Mouse (Mus musculus) MEL (cell line): ENCODE results near the gene Gpr61. TPM values are rescaled to one million over a fixed set of nuclear protein-coding genes. Genes with fewer than 3 reads are reported as not detected.

Experiments
- DNase-seq: peaks from one replicate; pipeline ENCODE4 v3.0.0; 2011; ENCODE audit warnings: low read depth, low spot score
- H3K27ac ChIP-seq: 2 replicates; pipeline ENCODE4 v1.5.1; 2012; ENCODE audit warnings: low read depth, mild to moderate bottlenecking, control low read depth, low read length, moderate library complexity; ENCODE audit not compliant: control insufficient read depth
- H3K27me3 ChIP-seq, 2 experiments: fragments of 150-350 bp in 1 of 2; sonication (generic) in 1 of 2; 2 replicates each; pipeline ENCODE4 v1.6.1; 2012; ENCODE audit warnings: low read length in 2 of 2, mild to moderate bottlenecking in 2 of 2, improper control_type of control experiment in 1 of 2, moderate library complexity in 1 of 2; ENCODE audit not compliant: insufficient read depth in 2 of 2, control insufficient read depth in 1 of 2
- H3K36me3 ChIP-seq, 2 experiments: 2 replicates each; pipeline ENCODE4 v1.6.1; 2012 to 2014; ENCODE audit warnings: low read length in 2 of 2, improper control_type of control experiment in 1 of 2, inconsistent platforms in 1 of 2, mild to moderate bottlenecking in 1 of 2; ENCODE audit not compliant: insufficient read depth in 2 of 2, control insufficient read depth in 1 of 2
- H3K4me1 ChIP-seq, 2 experiments: fragments of 150-350 bp in 1 of 2; sonication (generic) in 1 of 2; 2 replicates each; pipeline ENCODE4 v1.6.1; 2012; ENCODE audit warnings: low read length in 2 of 2, improper control_type of control experiment in 1 of 2, mild to moderate bottlenecking in 1 of 2; ENCODE audit not compliant: insufficient read depth in 2 of 2, control insufficient read depth in 1 of 2
- H3K4me3 ChIP-seq, 2 experiments: fragments of 150-350 bp in 1 of 2; sonication (generic) in 1 of 2; 2 replicates each; pipeline ENCODE4 v1.5.1; 2012; ENCODE audit warnings: low read depth in 2 of 2, low read length in 2 of 2, mild to moderate bottlenecking in 2 of 2, moderate library complexity in 2 of 2, control low read depth in 1 of 2, improper control_type of control experiment in 1 of 2; ENCODE audit not compliant: control insufficient read depth in 1 of 2, insufficient read depth in 1 of 2
- H3K79me2 ChIP-seq: 2 replicates; pipeline ENCODE4 v1.6.1; 2012; ENCODE audit warnings: mild to moderate bottlenecking, low read length, moderate library complexity; ENCODE audit not compliant: control insufficient read depth, poor library complexity, insufficient read depth
- H3K9ac ChIP-seq: 2 replicates; pipeline ENCODE4 v1.6.1; 2012; ENCODE audit warnings: low read depth, mild to moderate bottlenecking, control low read depth, low read length, moderate library complexity; ENCODE audit not compliant: control insufficient read depth, poor library complexity, severe bottlenecking
- H3K9me3 ChIP-seq: fragments of 150-350 bp; sonication (generic); replicated peaks from 2 replicates; pipeline ENCODE4 v1.6.1; 2012; ENCODE audit warnings: mild to moderate bottlenecking, low read length, improper control_type of control experiment, moderate library complexity; ENCODE audit not compliant: insufficient read depth
- BHLHE40 ChIP-seq: IDR thresholded peaks from 2 replicates; pipeline ENCODE4 v1.6.1; 2012; ENCODE audit warnings: low read depth, mild to moderate bottlenecking, inconsistent platforms, low read length, improper control_type of control experiment, borderline replicate concordance
- ELF1 ChIP-seq: IDR thresholded peaks from 2 replicates; pipeline ENCODE4 v1.6.1; 2014; ENCODE audit warnings: low read depth, mild to moderate bottlenecking, inconsistent platforms, low read length, improper control_type of control experiment, moderate library complexity
- EP300 ChIP-seq, 2 experiments: IDR thresholded peaks; 2 replicates each; pipeline ENCODE4 v1.6.1; 2011; ENCODE audit warnings: improper control_type of control experiment in 2 of 2, low read length in 2 of 2, low read depth in 1 of 2, mild to moderate bottlenecking in 1 of 2
- GATA1 ChIP-seq: IDR thresholded peaks from 2 replicates; pipeline ENCODE4 v1.6.1; 2011; ENCODE audit warnings: low read depth, low read length, improper control_type of control experiment
- MAX ChIP-seq: IDR thresholded peaks from 2 replicates; pipeline ENCODE4 v1.6.1; 2011; ENCODE audit warnings: low read length, improper control_type of control experiment
- MEF2A ChIP-seq: IDR thresholded peaks from 2 replicates; pipeline ENCODE4 v1.6.1; 2014; ENCODE audit warnings: low read depth, mild to moderate bottlenecking, inconsistent platforms, low read length, improper control_type of control experiment; ENCODE audit not compliant: poor library complexity, insufficient replicate concordance, severe bottlenecking; ENCODE audit errors: extremely low read depth
- MXI1 ChIP-seq: IDR thresholded peaks from 2 replicates; pipeline ENCODE4 v1.6.1; 2011; ENCODE audit warnings: mild to moderate bottlenecking, low read depth, low read length, improper control_type of control experiment
- MYB ChIP-seq: IDR thresholded peaks from 2 replicates; pipeline ENCODE4 v1.6.1; 2011; ENCODE audit warnings: mild to moderate bottlenecking, low read depth, low read length, improper control_type of control experiment
- NELFE ChIP-seq: IDR thresholded peaks from 2 replicates; pipeline ENCODE4 v1.6.1; 2011; ENCODE audit warnings: low read depth, low read length, improper control_type of control experiment
- NRF1 ChIP-seq: IDR thresholded peaks from 2 replicates; pipeline ENCODE4 v1.6.1; 2014; ENCODE audit warnings: low read depth, mild to moderate bottlenecking, inconsistent platforms, low read length, improper control_type of control experiment, moderate library complexity; ENCODE audit not compliant: poor library complexity, insufficient read depth, severe bottlenecking
- POLR2A ChIP-seq, 2 experiments: IDR thresholded peaks; 2 replicates each; pipeline ENCODE4 v1.6.1; 2011 to 2012; ENCODE audit warnings: low read length in 2 of 2, mild to moderate bottlenecking in 2 of 2, control low read depth in 1 of 2, improper control_type of control experiment in 1 of 2, low read depth in 1 of 2, moderate library complexity in 1 of 2; ENCODE audit not compliant: control insufficient read depth in 1 of 2, insufficient read depth in 1 of 2, poor library complexity in 1 of 2
- SIN3A ChIP-seq: IDR thresholded peaks from 2 replicates; pipeline ENCODE4 v1.6.1; 2012; ENCODE audit warnings: low read length, improper control_type of control experiment, inconsistent platforms
- TAL1 ChIP-seq: IDR thresholded peaks from 2 replicates; pipeline ENCODE4 v1.6.1; 2012; ENCODE audit warnings: mild to moderate bottlenecking, inconsistent platforms, low read length, moderate library complexity, mixed read lengths
- TBP ChIP-seq: IDR thresholded peaks from 2 replicates; pipeline ENCODE4 v1.8.0; 2011; ENCODE audit warnings: low read depth, low read length, improper control_type of control experiment
- TCF12 ChIP-seq: IDR thresholded peaks from 2 replicates; pipeline ENCODE4 v1.6.1; 2014; ENCODE audit warnings: low read depth, mild to moderate bottlenecking, inconsistent platforms, low read length, improper control_type of control experiment, moderate library complexity
- USF1 ChIP-seq: IDR thresholded peaks from 2 replicates; pipeline ENCODE4 v1.6.1; 2014; ENCODE audit warnings: low read depth, mild to moderate bottlenecking, inconsistent platforms, low read length, improper control_type of control experiment, moderate library complexity
- USF2 ChIP-seq, 2 experiments: IDR thresholded peaks; 2 replicates each; pipeline ENCODE4 v1.6.1; 2011 to 2012; ENCODE audit warnings: improper control_type of control experiment in 2 of 2, low read length in 2 of 2, borderline replicate concordance in 1 of 2, inconsistent platforms in 1 of 2, low read depth in 1 of 2, mild to moderate bottlenecking in 1 of 2; ENCODE audit not compliant: insufficient read depth in 1 of 2
- polyA plus RNA-seq, 2 experiments: library from polyadenylated mRNA; stranded (reverse) in 1 of 2; unstranded in 1 of 2; fragments of >175 nt in 1 of 2; fragments of >200 nt in 1 of 2; gene quantifications; 2 replicates each; pipeline versions ENCODE4 v1.2.1 to v1.2.4; 2012; ENCODE audit warnings: low replicate concordance in 2 of 2, low read depth in 1 of 2; ENCODE audit not compliant: insufficient read length in 2 of 2, insufficient read depth in 1 of 2, missing spikeins in 1 of 2
- total RNA-seq: library from RNA; depleted of rRNA; stranded (reverse); fragments of 300-350 nt; gene quantifications from 2 replicates; pipeline ENCODE4 v1.2.3, GENCODE M21; 2012

The Gpr61 gene
- total and polyA plus RNA-seq, 3 experiments, result 0.04 to 0.07 TPM; not detected in 1

- no peak overlapping the region for H3K27ac ChIP-seq
- DNase-seq, result no peak
- peaks cover 0 to 3% of the 10 kb centered on the region in 2 experiments; a peak in 2 of 4 replicates for H3K36me3 ChIP-seq
- no peaks in the 10 kb centered on the region for H3K9me3 ChIP-seq
- H3K4me1 ChIP-seq, result peaks cover 3 to 11% of the 10 kb centered on the region in 2 experiments
- peaks cover 3% of the 10 kb centered on the region; the same call in 1 of the 2 replicates for H3K79me2 ChIP-seq
- no peak overlapping the region for H3K4me3 ChIP-seq
- no peak overlapping the region for H3K9ac ChIP-seq
- no peak for TF ChIP-seq TBP
- no peak for TF ChIP-seq USF2 (IDR thresholded peaks at IDR 0.05; ENCODE audit: borderline replicate concordance in 1 of 2, insufficient read depth in 1 of 2, low read depth in 1 of 2, low read length in 2 of 2)
- no peak for TF ChIP-seq EP300 (IDR thresholded peaks at IDR 0.05; ENCODE audit: low read depth in 1 of 2, low read length in 2 of 2)
- no peak for TF ChIP-seq MEF2A
- H3K27me3 ChIP-seq, result peaks cover 2 to 4% of the 10 kb centered on the region in 2 experiments; a peak in 1 of 4 replicates
These were observed 34.2 kb upstream of the Gpr61 start for GRCm38 (mm10) chr3:108188716-108189490.

GRCm38 (mm10) chr3:108187111-108187795 is 32.6 kb upstream of the Gpr61 start:
- peaks cover 3% of the 10 kb centered on the region; the same call in 1 of the 2 replicates for H3K79me2 ChIP-seq
- H3K36me3 ChIP-seq, result peaks cover 0 to 3% of the 10 kb centered on the region in 2 experiments; a peak in 2 of 4 replicates
- no peaks in the 10 kb centered on the region for H3K9me3 ChIP-seq
- peak overlapping the region in 1 of 2 experiments; percentile 80; a peak in 2 of 4 replicates for H3K4me3 ChIP-seq
- H3K27me3 ChIP-seq, result peaks cover 2 to 6% of the 10 kb centered on the region in 2 experiments; a peak in 1 of 4 replicates
- no peak for TF ChIP-seq USF2 (IDR thresholded peaks at IDR 0.05; ENCODE audit: borderline replicate concordance in 1 of 2, insufficient read depth in 1 of 2, low read depth in 1 of 2, low read length in 2 of 2)
- no peak overlapping the region; the same call in 1 of the 2 replicates for H3K9ac ChIP-seq
- H3K27ac ChIP-seq, result no peak overlapping the region
- peaks cover 3 to 11% of the 10 kb centered on the region in 2 experiments for H3K4me1 ChIP-seq
- no peak for DNase-seq

GRCm38 (mm10) chr3:108186098-108187047 is 31.7 kb upstream of the Gpr61 start, which contains the start of gene Amigo1:
Gene Amigo1, plus strand, starts transcription at chr3:108186335.
- TF ChIP-seq GATA1 (no peak), NELFE (peak; percentile 29; the same call in 1 of the 2 replicates), MXI1 (peak; percentile 94; the same call in 1 of the 2 replicates), USF1 (no peak), TAL1 (no peak), TCF12 (no peak), MAX (peak; percentile 40; the same call in 1 of the 2 replicates), NRF1 (peak; percentile 63), BHLHE40 (peak; percentile 1), ELF1 (no peak), SIN3A (peak; percentile 44; the same call in 1 of the 2 replicates), POLR2A (IDR thresholded peaks at IDR 0.05; ENCODE audit: control insufficient read depth in 1 of 2, insufficient read depth in 1 of 2, low read depth in 1 of 2, low read length in 2 of 2, poor library complexity in 1 of 2) (peak in 1 of 2 experiments; percentile 69; a peak in 2 of 4 replicates), MYB (no peak)
- Histone ChIP-seq H3K4me1 (peaks cover 3 to 11% of the 10 kb centered on the region in 2 experiments; a peak in 3 of 4 replicates), H3K27ac (no peak within 1 kb of the TSS), H3K4me3 (peak within 1 kb of the TSS; percentile 80 to 81), H3K9me3 (no peaks in the 10 kb centered on the region), H3K9ac (peak within 1 kb of the TSS; percentile 88), H3K79me2 (peaks cover 3% of the 10 kb centered on the region; the same call in 1 of the 2 replicates), H3K36me3 (peaks cover 0 to under 1% of the 10 kb centered on the region in 2 experiments; a peak in 2 of 4 replicates), H3K27me3 (peaks cover 5 to 6% of the 10 kb centered on the region in 2 experiments)
- DNase-seq, result peak; percentile 64
